Mouse (Mus musculus) CD8-positive naive resting alpha-beta T cell, adult 2 months (primary cell): Measurements from ENCODE around the gene Parva.

ENCODE experiments used
- DNase-seq, 2 experiments: peaks; one replicate each; pipeline ENCODE4 v3.0.0; 2022; ENCODE audit warnings: low read depth in 2 of 2, low spot score in 2 of 2

Gene Parva

GRCm38 (mm10) chr7:112511309-112511708 lies 84.0 kb downstream of the Parva start:
- DNase-seq: no peak

- DNase-seq: no peak
Observed at GRCm38 (mm10) chr7:112512257-112512656, 85.0 kb downstream of the Parva start.

- DNase-seq: no peak
Observed at GRCm38 (mm10) chr7:112512895-112513294, 85.6 kb downstream of the Parva start.

- no peak for DNase-seq
Observed at GRCm38 (mm10) chr7:112514636-112515193, 87.4 kb downstream of the Parva start.

- DNase-seq: no peak
Observed at GRCm38 (mm10) chr7:112525465-112525864, 98.2 kb downstream of the Parva start.

GRCm38 (mm10) chr7:112526226-112526625 lies 98.9 kb downstream of the Parva start:
- DNase-seq: no peak

- DNase-seq: no peak
Observed at GRCm38 (mm10) chr7:112527230-112527629, 99.9 kb downstream of the Parva start.

GRCm38 (mm10) chr7:112528059-112528458 lies 100.8 kb downstream of the Parva start:
- DNase-seq: no peak

GRCm38 (mm10) chr7:112528582-112529360 lies 101.5 kb downstream of the Parva start:
- no peak for DNase-seq

- no peak for DNase-seq
Observed at GRCm38 (mm10) chr7:112530924-112531323, 103.6 kb downstream of the Parva start.

GRCm38 (mm10) chr7:112534148-112534547 lies 106.8 kb downstream of the Parva start:
- no peak for DNase-seq

- no peak for DNase-seq
Observed at GRCm38 (mm10) chr7:112535408-112535921, 108.2 kb downstream of the Parva start.

GRCm38 (mm10) chr7:112549136-112549535 lies 121.8 kb downstream of the Parva start:
- DNase-seq: no peak

- no peak for DNase-seq
Observed at GRCm38 (mm10) chr7:112561504-112561903, 134.2 kb downstream of the Parva start.

- DNase-seq: no peak
Observed at GRCm38 (mm10) chr7:112567004-112567403, 139.7 kb downstream of the Parva start.

GRCm38 (mm10) chr7:112568961-112569360 lies 141.7 kb downstream of the Parva start:
- DNase-seq: no peak

GRCm38 (mm10) chr7:112581621-112582020 lies 154.3 kb downstream of the Parva start:
- DNase-seq: no peak

- no peak for DNase-seq
Observed at GRCm38 (mm10) chr7:112582882-112583405, 155.6 kb downstream of the Parva start.

- DNase-seq: no peak
Observed at GRCm38 (mm10) chr7:112587449-112587848, 160.1 kb downstream of the Parva start.

GRCm38 (mm10) chr7:112589530-112589929 lies 162.2 kb downstream of the Parva start:
- no peak for DNase-seq

- no peak for DNase-seq
Observed at GRCm38 (mm10) chr7:112593586-112593985, 166.3 kb downstream of the Parva start.

- DNase-seq: no peak
Observed at GRCm38 (mm10) chr7:112595226-112595850, 168.0 kb downstream of the Parva start.
